Mouse (Mus musculus) T-helper 2 cell (primary cell): Measurements from ENCODE around the gene Strip1.
"Not testable (repeated sequence)": the region's sequence is repeated elsewhere in the genome, so short reads cannot be mapped to it uniquely, and the experiment has no call there.

Experiments
- in situ Hi-C: fragments of 300-600 bp; cut with MboI, MseI; formaldehyde crosslinking; loops from one replicate; pipeline ENCODE4 v1.15.1; 2025; ENCODE audit warnings: high pct_unique_total_duplicates

The Strip1 gene

GRCm38 (mm10) chr3:107631523-107631958 is at the start of gene Strip1:
Strip1 (minus strand) TSS chr3:107631694.
- in situ Hi-C loops: no loop called here

- in situ Hi-C loops: no loop called here
Measured at GRCm38 (mm10) chr3:107680790-107681576, 49.5 kb upstream of the Strip1 start.

- in situ Hi-C loops: no loop called here
Measured at GRCm38 (mm10) chr3:107671509-107671908, 40.0 kb upstream of the Strip1 start.

- in situ Hi-C loops: no loop called here
Measured at GRCm38 (mm10) chr3:107670500-107670899, 39.0 kb upstream of the Strip1 start.

DNA sequence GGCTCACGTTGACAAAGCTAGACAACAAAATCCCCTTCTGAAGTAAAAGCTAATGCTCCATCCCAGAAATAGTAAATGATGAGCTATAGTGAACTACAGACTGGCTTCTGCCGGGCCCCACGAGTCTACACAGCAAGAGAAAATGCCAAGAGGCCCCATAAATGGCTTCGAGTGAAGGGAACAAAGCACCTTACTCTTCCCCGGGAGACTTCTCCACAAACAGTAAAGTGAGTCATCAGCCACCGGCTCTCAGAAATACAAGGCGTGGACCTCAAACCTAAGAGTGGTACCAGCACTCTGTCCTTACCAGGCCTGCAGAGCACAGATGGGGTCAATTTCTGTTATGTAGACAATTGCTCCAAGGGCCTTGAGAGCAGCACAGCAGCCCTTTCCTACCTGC is 37.3 kb upstream of the Strip1 start:
- in situ Hi-C loops: no loop called here

- in situ Hi-C loops: no loop called here
Measured at GRCm38 (mm10) chr3:107667426-107667825, 35.9 kb upstream of the Strip1 start.

DNA sequence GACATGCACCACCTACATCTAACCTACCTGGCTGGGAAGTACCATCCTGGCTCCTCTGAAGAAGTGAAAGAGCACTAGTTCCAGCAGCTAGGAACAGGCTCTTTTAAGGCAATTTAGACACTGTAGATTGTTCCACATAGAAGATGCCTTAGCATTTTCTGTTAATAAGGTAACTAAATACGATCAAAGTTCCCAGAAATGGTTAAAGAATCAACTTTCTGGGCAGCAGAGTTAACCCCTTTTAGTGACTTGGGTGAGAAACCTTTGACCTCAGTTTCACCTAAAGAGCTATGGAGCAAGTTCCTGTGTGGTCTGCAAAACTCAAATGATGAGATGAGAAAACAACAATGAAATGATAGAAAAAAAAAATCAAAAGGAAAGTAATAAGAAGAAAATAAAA is 33.1 kb upstream of the Strip1 start:
- in situ Hi-C loops: no loop called here

DNA sequence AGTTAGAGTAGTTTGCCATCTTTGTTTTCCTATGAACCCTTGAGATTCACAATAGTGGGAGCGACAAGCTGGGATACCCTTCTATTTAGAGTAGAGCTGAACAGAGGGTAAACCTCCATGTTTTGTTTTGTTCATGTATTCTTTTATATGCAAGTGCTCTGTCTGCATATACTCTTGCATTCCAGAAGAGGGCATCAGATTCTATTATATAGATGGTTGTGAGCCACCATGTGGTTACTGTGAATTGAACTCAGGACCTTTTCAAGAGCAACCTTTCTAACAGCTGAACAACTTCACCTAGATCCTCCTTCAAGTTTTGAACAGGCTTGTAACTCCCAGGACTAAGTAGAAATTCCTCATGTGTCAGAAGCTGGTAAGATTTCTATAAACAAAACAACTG is 27.5 kb upstream of the Strip1 start:
- in situ Hi-C loops: no loop called here

- in situ Hi-C loops: no loop called here
Measured at GRCm38 (mm10) chr3:107656888-107657287, 25.4 kb upstream of the Strip1 start.

DNA sequence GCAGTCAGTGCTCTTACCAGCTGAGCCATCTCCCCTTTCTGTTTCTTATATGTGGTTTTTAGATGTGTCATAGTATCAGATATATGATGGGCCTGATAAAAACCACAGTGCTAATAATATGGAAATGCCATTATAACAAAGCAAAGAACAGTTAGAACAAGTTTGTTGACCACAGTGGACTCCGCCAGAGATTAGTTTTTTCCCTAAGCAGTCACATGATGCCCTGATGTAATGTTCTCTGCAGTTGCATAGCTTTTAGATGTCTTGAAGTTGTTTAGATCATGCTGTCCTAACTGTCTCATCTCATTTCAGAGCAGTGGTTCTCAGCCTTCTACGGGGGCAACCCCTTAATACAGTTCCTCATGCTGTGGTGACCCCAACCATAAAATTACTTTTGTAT is 24.7 kb upstream of the Strip1 start:
- in situ Hi-C loops: no loop called here

DNA sequence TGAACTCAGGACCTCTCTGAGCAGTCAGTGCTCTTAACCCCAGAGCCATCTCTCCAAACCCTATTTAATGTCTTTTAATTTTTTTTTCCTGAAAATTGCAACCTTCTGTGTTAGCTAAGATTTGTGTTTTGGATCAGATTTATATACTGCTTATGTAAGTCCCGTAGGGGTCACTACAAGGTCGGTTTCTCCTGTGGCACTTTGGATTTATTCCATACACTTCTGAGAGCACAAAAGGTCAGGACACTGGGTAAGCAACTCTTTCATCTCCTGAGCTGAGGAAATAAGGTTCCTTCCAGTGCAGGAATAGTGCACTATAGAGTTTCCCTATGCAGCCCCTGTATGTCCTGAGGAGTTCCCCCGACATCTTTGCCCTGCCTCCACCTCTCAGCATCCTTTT is 24.0 kb upstream of the Strip1 start:
- in situ Hi-C loops: no loop called here

DNA sequence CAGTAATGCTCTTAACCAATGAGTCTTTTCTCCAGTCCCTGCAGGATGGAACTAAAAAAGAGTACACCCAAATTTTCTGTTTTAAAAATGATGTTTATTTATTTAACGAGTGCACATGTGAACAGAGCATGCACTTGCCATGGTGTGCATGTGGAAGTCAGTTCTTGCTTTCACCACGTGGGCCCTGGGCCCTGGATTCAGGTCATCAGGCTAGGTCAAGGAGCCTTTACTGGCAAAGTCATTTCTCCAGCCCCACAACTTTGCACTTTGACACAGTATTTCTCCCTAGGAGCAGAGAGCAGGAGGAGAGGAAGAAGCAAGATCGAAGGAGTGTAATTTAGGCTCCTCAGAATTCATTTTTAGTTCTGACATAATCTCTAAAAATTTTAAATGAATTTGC is 23.4 kb upstream of the Strip1 start:
- in situ Hi-C loops: no loop called here

DNA sequence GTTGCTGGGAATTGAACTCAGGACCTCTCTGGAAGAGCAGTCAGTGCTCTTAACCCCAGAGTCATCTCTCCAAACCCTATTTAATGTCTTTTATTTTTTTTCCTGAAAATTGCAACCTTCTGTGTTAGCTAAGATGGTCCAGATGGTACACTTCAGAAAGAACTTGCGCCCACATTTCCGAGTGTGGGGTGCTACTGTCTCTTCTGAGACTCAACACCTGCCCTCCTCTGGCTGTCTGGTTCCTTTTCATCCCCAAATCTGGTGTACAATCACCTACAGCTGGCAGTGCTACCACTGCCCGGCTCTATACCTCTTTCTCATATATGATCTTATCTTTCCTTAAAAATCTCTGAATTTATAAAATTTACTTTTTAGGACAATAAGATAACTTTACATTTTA is 21.5 kb upstream of the Strip1 start:
- in situ Hi-C loops: no loop called here

DNA sequence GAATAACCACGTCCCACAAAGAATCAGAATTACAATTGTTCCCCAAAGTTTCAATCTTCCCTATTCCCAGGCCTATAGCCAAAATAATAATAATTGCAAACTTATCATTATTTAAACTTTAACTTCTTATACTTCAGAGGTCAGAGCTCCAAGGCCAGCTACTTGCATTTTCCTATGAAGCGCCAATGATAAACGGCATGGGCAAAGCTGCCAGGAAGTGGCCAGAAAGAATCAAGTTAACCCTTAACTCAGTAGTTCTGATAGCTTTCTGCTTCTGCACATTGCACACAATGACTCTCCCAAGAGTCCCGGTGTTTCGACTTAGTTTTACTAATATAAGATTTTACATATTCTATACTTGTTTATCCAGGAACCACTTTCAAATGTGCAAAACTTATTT is 18.8 kb upstream of the Strip1 start:
- in situ Hi-C loops: not testable (repeated sequence)

GRCm38 (mm10) chr3:107646947-107647346 is 15.5 kb upstream of the Strip1 start:
- in situ Hi-C loops: no loop called here

DNA sequence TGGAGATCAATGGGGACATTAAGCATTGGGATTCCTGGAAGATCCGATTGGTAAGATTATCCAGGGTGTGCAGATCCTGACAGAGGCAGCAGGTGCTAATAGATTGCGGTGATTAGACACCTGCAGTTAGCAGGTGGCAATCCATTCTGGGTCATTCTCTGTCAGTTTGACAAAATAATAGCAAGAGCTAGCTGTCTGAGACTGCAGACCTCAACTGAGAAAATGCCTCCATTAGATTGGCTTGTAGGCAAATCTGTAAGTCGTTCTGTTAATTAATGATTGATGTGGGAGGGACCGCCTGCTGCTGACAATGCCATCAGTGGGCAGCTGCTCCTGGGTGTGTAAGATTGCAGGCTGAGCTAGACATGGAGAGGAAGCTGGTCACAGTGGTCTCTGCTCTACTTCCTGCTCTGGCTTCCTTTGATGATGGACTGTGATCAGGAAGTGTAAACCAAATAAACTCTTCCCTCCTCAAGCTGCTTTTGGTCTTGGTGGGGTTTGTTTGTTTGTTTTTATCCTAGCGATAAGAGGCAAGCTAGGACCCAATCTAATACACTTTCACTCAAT is 6.2 kb upstream of the Strip1 start:
- in situ Hi-C loops: no loop called here

DNA sequence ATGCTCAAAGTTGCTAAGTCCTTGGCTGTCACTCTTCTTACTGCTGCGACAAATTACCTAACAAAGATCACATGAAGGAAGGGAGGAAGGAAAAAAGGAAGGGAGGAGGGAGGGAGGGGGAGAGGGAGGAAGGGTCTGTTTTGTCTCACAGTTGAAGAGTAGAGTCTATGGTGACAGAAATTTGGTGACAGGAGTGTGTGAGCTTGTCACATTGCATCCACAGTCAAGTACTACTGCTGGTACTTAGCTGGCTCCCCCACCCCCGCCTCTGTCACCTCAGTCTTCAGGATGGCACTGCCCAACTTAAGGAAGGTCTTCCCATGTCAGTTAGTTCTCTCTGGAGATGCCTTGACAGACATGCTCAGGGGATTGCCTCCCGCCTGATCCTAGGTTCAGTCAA is 4.7 kb upstream of the Strip1 start:
- in situ Hi-C loops: no loop called here

- in situ Hi-C loops: no loop called here
Measured at GRCm38 (mm10) chr3:107635836-107636235, 4.3 kb upstream of the Strip1 start.

DNA sequence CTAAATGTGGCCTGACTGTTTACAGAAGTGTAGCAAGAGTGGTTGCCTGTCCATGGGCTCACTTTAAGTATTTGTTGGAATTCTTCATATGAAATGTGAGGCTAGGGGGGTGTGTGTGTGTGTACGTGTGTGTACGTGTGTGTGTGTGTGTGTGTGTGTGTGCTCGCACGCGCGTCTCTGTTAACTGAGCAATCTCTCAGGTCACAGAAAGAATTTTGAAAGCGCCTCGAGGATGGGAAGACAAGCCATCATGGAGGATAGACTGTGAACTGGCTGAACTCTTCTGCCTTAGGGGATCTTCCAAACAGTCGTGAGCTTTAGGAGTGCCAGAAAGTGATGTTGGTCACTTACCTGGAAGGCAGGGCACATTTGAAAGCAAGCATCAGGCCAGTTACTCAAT is 2.4 kb upstream of the Strip1 start:
- in situ Hi-C loops: no loop called here

GRCm38 (mm10) chr3:107632786-107633185 is 1.3 kb upstream of the Strip1 start:
- in situ Hi-C loops: no loop called here

GRCm38 (mm10) chr3:107630682-107631522 is 592 bp downstream of the Strip1 start, which contains the start of gene Gm10961:
Gm10961 (plus strand) TSS chr3:107631322.
- in situ Hi-C loops: no loop called here

DNA sequence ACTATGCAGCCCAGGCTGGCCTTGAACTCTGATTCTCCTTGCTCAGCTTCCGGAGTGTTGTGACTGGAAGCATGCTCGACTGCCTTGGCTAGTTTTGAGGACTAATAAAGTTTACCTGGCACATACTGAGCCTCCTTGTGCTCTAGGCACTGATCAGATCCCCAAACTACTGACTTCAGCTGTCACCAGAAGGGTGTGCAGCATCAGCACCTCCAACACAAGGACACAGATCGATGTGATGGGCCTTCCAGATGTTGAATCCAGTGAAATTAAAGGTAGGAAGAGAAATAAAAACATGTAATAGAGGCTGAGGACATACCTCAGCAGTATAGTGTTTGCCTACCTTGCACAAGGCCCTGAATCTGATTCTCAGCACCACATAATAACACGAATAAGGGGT is 2.1 kb downstream of the Strip1 start:
- in situ Hi-C loops: no loop called here

- in situ Hi-C loops: no loop called here
Measured at GRCm38 (mm10) chr3:107628551-107628950, 2.9 kb downstream of the Strip1 start.
